Mouse (Mus musculus): ENCODE measurements around the gene Eif3k. TPM values are rescaled to one million over a fixed set of nuclear protein-coding genes. Genes with fewer than 3 reads are reported as not detected.

Eif3k gene
- 429 TPM for polyA plus RNA-seq (2012; fragmentation: generic; extraction: Trizol)
- long read RNA-seq, experiment 1, transcript Eif3k-201 (8 exons, 774 nt) = major isoform, 187 of 214 reads
- long read RNA-seq, experiment 1, partial matches to known transcripts = 14 of 214 reads
- long read RNA-seq, experiment 1, other reads (novel, unspliced or antisense) = 13 of 214 reads
- long read RNA-seq, experiment 2, transcript Eif3k-201 (8 exons, 774 nt) = major isoform, 41 of 47 reads
- long read RNA-seq, experiment 2, partial matches to known transcripts = 1 of 47 reads
- long read RNA-seq, experiment 2, other reads (novel, unspliced or antisense) = 5 of 47 reads

DNA sequence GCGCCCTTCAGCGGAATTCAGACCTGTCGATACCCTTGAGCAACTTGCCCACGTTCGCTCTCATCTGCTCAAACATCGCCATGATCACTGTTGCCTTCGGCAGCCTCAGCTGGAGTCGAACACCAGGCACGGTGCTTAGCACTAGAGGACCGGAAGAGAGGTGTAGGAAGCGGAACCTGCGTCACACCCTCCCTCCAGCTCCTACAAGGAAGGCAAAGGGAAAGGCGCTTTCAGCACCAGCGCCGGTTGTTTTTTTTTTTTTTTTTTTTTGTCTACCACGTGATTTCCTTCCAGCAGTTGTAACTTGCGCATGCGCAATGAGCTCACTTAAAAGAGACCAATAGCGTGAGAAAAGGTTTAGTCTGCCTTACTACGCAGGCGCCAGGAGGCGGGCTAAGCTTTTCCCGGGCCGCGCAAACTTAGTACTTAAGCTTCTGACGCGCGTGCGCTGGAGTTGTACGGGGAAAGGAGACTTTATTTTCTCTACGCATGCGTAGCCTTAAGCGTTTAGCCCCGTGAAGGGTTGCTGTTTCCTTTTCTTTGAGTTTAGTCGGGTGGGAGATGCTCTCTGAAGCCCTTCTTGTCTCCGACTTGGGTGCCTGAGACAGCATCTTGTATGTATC lies at the start of gene Eif3k, which contains the start of gene Map4k1:
Gene Eif3k (minus strand): TSS at position 214 of the 623 bp plus-strand sequence.
Gene Map4k1 (plus strand): TSS at position 400 of the 623 bp plus-strand sequence.
- Histone ChIP-seq H3K27me3 (ENCODE audit: control insufficient read depth, insufficient read depth, insufficient read length) (no peaks in the 10 kb centered on the region), H3K4me3 (ENCODE audit: insufficient read depth, poor library complexity, severe bottlenecking) (peak within 1 kb of the TSS; percentile 80), H3ac (ENCODE audit: control insufficient read depth, insufficient read length, low read depth) (peak within 1 kb of the TSS; percentile 88), H3K79me2 (ENCODE audit: control insufficient read depth, insufficient read depth) (peaks cover 30% of the 10 kb centered on the region), H3K36me3 (ENCODE audit: control insufficient read depth, insufficient read depth) (peaks cover 20% of the 10 kb centered on the region), H3K79me3 (ENCODE audit: low read depth) (peaks cover 16% of the 10 kb centered on the region)
- TF ChIP-seq MAX (IDR thresholded peaks at IDR 0.05) (no peak), USF1 (IDR thresholded peaks at IDR 0.05; ENCODE audit: low read depth) (peak; percentile 84), MYOD1 (IDR thresholded peaks at IDR 0.05; ENCODE audit: control insufficient read depth, insufficient read length, low read depth) (no peak)

DNA sequence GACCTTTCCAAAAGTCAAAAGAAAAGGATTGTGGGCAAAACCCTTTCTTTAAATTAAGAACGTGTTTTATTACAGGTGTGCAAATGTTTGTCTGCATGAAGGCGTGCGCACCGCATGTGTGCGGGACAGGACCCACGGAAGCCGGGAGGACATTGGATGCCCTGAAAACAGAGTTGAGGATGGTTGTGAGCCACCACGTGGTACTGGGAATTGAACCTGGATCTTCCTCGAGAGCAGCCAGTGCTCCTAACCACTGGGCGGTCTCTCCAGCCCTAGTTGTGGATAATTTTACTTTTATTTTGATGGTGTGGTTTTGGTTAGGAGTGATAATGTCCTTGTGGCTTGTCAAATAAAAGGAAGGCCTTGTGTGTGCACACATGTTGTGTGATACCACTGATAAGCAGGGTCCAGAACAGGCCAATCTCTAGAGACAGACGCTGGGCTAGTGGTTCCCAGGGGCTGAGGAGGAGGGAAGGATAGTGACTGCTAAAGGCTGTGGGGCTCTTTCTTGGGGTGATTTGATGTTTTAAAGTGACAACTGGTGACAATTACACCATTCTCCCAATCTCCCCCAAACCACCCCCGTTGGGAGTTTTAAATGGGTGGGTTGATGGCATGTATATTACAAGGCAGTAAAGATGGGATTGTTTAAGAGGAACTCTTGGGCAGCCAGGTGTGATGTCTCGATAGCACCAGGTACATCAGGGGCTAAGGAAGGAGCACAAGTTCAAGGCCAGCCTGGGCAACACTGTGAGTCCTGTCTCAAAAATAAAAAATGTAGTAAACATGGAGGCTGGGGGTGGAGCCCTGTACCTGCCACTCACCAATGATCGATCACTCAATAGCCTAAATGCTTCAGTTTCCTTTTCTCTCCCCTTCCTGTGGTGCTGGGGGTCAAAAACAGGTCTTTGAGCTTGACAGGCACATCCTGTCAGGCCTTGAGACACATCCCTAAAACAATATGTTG lies 48.3 kb upstream of the Eif3k start:
- H3K4me3 ChIP-seq (ENCODE audit: insufficient read depth, poor library complexity, severe bottlenecking) = no peak overlapping the region
- no peaks in the 10 kb centered on the region for H3K27me3 ChIP-seq (ENCODE audit: control insufficient read depth, insufficient read depth, insufficient read length)
- H3K79me3 ChIP-seq (ENCODE audit: low read depth) = no peaks in the 10 kb centered on the region
- H3K79me2 ChIP-seq (ENCODE audit: control insufficient read depth, insufficient read depth) = no peaks in the 10 kb centered on the region
- no peaks in the 10 kb centered on the region for H3K36me3 ChIP-seq (ENCODE audit: control insufficient read depth, insufficient read depth)
- TF ChIP-seq FOSL1 (IDR thresholded peaks at IDR 0.05; ENCODE audit: insufficient read depth, low read length, poor library complexity, severe bottlenecking) = no peak
- no peak for TF ChIP-seq MYOD1 (IDR thresholded peaks at IDR 0.05; ENCODE audit: control insufficient read depth, insufficient read length, low read depth)
- TF ChIP-seq CTCF (IDR thresholded peaks at IDR 0.05; ENCODE audit: control insufficient read depth, insufficient read depth, insufficient read length) = no peak
- TF ChIP-seq MAX (IDR thresholded peaks at IDR 0.05) = no peak
- no peak for TF ChIP-seq USF1 (IDR thresholded peaks at IDR 0.05; ENCODE audit: low read depth)
- no peak for TF ChIP-seq CEBPB (IDR thresholded peaks at IDR 0.05; ENCODE audit: low read depth)
- no peak for TF ChIP-seq MYOG (IDR thresholded peaks at IDR 0.05; ENCODE audit: control insufficient read depth, extremely low read depth, insufficient read length)
- no peak overlapping the region for H3ac ChIP-seq (ENCODE audit: control insufficient read depth, insufficient read length, low read depth)

DNA sequence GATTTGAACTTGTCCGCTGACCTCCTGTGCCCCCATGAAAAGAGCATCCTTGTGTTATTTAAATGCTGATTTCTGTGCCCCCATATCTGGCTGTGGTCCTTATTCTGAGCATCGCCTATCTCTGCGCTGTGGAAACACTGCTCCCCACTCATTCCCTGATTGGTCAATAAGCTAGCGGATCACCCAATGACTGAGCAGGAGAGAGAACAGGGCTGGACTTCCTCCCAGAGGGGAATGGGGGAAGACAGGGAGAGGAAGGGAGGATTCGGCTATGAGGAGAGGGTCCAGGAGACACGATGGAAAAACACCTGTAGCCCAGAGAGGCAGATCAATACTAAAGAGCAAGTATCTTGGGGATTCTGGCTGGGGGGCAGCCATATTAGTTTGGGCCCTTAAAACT lies 47.1 kb upstream of the Eif3k start:
- no peak overlapping the region for H3ac ChIP-seq (ENCODE audit: control insufficient read depth, insufficient read length, low read depth)
- no peak overlapping the region for H3K4me3 ChIP-seq (ENCODE audit: insufficient read depth, poor library complexity, severe bottlenecking)
- TF ChIP-seq FOSL1 (IDR thresholded peaks at IDR 0.05; ENCODE audit: insufficient read depth, low read length, poor library complexity, severe bottlenecking) (no peak), CTCF (IDR thresholded peaks at IDR 0.05; ENCODE audit: control insufficient read depth, insufficient read depth, insufficient read length) (no peak), CEBPB (IDR thresholded peaks at IDR 0.05; ENCODE audit: low read depth) (no peak), MYOG (IDR thresholded peaks at IDR 0.05; ENCODE audit: control insufficient read depth, extremely low read depth, insufficient read length) (no peak), MAX (IDR thresholded peaks at IDR 0.05) (no peak), MYOD1 (IDR thresholded peaks at IDR 0.05; ENCODE audit: control insufficient read depth, insufficient read length, low read depth) (no peak), USF1 (IDR thresholded peaks at IDR 0.05; ENCODE audit: low read depth) (no peak)
- H3K79me3 ChIP-seq (ENCODE audit: low read depth) = no peaks in the 10 kb centered on the region
- no peaks in the 10 kb centered on the region for H3K36me3 ChIP-seq (ENCODE audit: control insufficient read depth, insufficient read depth)
- H3K27me3 ChIP-seq (ENCODE audit: control insufficient read depth, insufficient read depth, insufficient read length) = no peaks in the 10 kb centered on the region
- H3K79me2 ChIP-seq (ENCODE audit: control insufficient read depth, insufficient read depth) = no peaks in the 10 kb centered on the region

DNA sequence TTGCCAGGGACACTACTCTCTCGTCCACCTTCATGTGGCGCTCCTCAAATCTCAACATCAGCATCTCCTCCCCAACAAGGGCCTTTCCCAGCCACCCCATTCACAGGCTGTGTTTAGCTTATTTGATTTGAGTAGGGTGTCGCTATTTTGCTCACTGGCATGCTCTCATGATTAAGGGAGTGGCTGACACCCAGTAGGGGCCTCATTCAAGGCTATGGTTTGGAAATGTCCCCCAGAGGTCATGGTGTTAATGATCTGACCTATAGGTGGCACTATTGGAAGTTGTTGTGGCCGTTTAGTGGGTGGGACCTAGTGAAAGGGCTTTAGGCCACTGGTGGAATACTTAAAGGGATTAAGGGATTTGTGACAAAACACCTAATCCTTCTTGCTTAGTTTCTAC lies 45.1 kb upstream of the Eif3k start:
- no peaks in the 10 kb centered on the region for H3K79me3 ChIP-seq (ENCODE audit: low read depth)
- H3K36me3 ChIP-seq (ENCODE audit: control insufficient read depth, insufficient read depth) = no peaks in the 10 kb centered on the region
- H3K79me2 ChIP-seq (ENCODE audit: control insufficient read depth, insufficient read depth) = no peaks in the 10 kb centered on the region
- no peak overlapping the region for H3K4me3 ChIP-seq (ENCODE audit: insufficient read depth, poor library complexity, severe bottlenecking)
- H3ac ChIP-seq (ENCODE audit: control insufficient read depth, insufficient read length, low read depth) = no peak overlapping the region
- TF ChIP-seq MYOG (IDR thresholded peaks at IDR 0.05; ENCODE audit: control insufficient read depth, extremely low read depth, insufficient read length) = no peak
- no peak for TF ChIP-seq CTCF (IDR thresholded peaks at IDR 0.05; ENCODE audit: control insufficient read depth, insufficient read depth, insufficient read length)
- TF ChIP-seq USF1 (IDR thresholded peaks at IDR 0.05; ENCODE audit: low read depth) = no peak
- TF ChIP-seq MYOD1 (IDR thresholded peaks at IDR 0.05; ENCODE audit: control insufficient read depth, insufficient read length, low read depth) = no peak
- no peak for TF ChIP-seq FOSL1 (IDR thresholded peaks at IDR 0.05; ENCODE audit: insufficient read depth, low read length, poor library complexity, severe bottlenecking)
- no peak for TF ChIP-seq MAX (IDR thresholded peaks at IDR 0.05)
- no peak for TF ChIP-seq CEBPB (IDR thresholded peaks at IDR 0.05; ENCODE audit: low read depth)
- no peaks in the 10 kb centered on the region for H3K27me3 ChIP-seq (ENCODE audit: control insufficient read depth, insufficient read depth, insufficient read length)

DNA sequence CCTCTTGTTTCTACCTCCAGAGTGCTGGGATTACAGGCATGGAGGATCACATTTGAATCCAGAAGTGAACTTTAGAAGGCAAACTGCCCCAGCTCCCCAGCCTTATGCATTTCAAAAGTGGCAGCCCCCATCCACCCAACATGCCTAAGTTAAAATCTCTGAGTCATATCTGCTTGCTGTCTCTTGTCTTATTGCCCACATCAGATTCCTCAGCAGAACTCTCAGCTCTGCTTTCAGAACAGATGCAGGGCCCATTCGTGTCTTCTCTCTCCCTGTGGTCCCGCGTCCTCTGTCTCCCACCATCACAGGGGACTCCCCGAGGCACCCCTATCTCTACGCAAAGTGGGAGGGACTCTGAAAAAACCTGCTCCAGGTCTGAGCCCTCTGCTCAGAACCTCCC lies 44.5 kb upstream of the Eif3k start:
- H3K79me3 ChIP-seq (ENCODE audit: low read depth) = no peaks in the 10 kb centered on the region
- H3K36me3 ChIP-seq (ENCODE audit: control insufficient read depth, insufficient read depth) = no peaks in the 10 kb centered on the region
- H3K27me3 ChIP-seq (ENCODE audit: control insufficient read depth, insufficient read depth, insufficient read length) = no peaks in the 10 kb centered on the region
- TF ChIP-seq MAX (IDR thresholded peaks at IDR 0.05) (no peak), FOSL1 (IDR thresholded peaks at IDR 0.05; ENCODE audit: insufficient read depth, low read length, poor library complexity, severe bottlenecking) (no peak), USF1 (IDR thresholded peaks at IDR 0.05; ENCODE audit: low read depth) (no peak), CTCF (IDR thresholded peaks at IDR 0.05; ENCODE audit: control insufficient read depth, insufficient read depth, insufficient read length) (no peak), MYOD1 (IDR thresholded peaks at IDR 0.05; ENCODE audit: control insufficient read depth, insufficient read length, low read depth) (no peak), MYOG (IDR thresholded peaks at IDR 0.05; ENCODE audit: control insufficient read depth, extremely low read depth, insufficient read length) (no peak), CEBPB (IDR thresholded peaks at IDR 0.05; ENCODE audit: low read depth) (no peak)
- no peak overlapping the region for H3K4me3 ChIP-seq (ENCODE audit: insufficient read depth, poor library complexity, severe bottlenecking)
- no peaks in the 10 kb centered on the region for H3K79me2 ChIP-seq (ENCODE audit: control insufficient read depth, insufficient read depth)
- H3ac ChIP-seq (ENCODE audit: control insufficient read depth, insufficient read length, low read depth) = no peak overlapping the region

All from C2C12 (cell line).